Mouse (Mus musculus): ENCODE results near the gene Best3. TPM values are rescaled to one million over a fixed set of nuclear protein-coding genes. Genes with fewer than 3 reads are reported as not detected.
"Not testable (repeated sequence)": the region's sequence is repeated elsewhere in the genome, so short reads cannot be mapped to it uniquely, and the experiment has no call there.

The Best3 gene
- total RNA-seq, 2 experiments from 2014 or later: 23.5 to 29.6 TPM

DNA sequence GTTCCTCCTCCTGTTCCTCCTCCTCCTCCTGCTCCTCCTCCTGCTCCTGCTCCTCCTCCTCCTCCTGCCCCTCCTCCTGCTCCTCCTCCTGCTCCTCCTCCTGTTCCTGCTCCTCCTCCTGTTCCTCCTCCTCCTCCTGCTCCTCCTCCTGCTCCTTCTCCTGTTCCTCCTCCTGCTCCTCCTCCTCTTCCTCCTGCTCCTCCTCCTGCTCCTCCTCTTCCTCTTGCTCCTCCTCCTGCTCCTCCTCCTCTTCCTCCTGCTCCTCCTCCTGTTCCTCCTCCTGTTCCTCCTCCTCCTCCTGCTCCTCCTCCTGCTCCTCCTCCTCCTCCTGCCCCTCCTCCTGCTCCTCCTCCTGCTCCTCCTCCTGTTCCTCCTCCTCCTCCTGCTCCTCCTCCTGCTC, 39.7 kb downstream of the Best3 start:
- not testable (repeated sequence) for DNase-seq (ENCODE audit: low spot score)

DNA sequence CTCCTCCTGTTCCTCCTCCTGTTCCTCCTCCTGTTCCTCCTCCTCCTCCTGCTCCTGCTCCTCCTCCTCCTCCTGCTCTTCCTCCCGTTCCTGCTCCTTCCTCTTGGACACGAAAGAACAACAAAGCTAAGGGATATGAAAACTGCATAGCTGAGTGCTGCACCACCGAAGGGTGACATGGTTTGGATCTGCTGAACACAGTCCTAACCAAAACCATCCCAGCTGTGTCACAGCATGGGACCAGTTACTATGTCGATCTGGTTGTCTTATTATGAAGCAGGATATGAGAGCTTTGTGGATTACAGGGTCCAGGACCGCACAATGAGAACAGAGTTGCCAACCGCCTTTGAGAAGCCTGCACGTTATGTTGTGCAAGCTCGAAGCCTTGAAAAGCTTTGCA, 40.1 kb downstream of the Best3 start:
- DNase-seq (ENCODE audit: low spot score): no peak

DNA sequence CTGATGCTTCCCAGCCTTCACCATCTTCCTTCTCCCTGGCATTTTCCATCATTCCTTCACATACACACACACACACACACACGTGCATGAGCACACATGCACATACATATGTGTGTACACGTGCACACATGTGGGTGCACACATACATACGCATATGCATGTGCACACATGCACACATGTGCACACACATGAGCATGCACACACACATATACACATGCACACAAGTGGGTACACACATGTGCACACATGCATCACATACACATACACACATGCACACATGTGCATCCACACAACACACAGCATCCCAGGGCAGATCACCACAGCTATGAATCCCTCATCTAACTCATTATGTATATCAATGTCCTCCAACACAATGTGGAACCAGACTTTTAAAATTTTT, 45.0 kb downstream of the Best3 start:
- no peak for DNase-seq (ENCODE audit: low spot score)

DNA sequence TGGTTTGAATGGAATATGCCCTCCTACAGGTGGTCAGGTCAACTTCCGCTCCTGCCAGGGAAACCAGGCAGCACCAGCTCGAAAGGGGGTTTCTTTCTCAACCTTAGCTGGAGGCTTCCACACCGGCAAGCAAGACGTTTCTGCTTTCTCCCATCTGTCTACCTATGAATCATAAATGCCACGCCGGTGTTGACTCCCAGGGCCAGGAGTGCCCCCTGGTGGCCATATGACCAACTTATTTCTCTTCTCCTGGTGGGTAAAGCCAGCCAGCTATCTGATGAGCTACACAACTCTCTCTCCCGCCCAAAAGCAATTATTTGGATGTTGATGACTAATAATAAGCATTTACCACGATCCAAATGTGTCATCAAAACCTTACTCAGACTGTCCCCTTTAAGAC, 47.7 kb downstream of the Best3 start:
- peak; percentile 86 for DNase-seq (ENCODE audit: low spot score)

DNA sequence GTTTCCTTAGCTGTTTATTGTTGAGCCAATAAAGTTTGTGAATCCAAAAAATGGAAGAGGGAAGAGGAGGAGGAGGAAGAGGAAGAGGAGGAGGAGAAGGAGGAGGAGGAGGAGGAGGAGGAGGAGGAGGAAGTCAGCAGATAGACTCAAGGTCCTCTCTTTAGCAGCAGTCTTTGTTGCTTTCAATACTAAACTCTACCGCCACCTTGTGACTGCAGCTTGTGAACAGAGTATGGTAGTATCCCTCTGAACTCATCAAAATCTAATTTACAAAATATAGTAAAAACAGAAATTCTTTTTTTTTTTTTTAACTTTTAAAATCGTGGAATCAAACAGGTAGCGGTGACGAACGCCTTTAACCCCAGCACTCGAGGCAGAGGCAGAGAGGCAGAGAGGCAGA, 54.2 kb downstream of the Best3 start:
- DNase-seq (ENCODE audit: low spot score): no peak

DNA sequence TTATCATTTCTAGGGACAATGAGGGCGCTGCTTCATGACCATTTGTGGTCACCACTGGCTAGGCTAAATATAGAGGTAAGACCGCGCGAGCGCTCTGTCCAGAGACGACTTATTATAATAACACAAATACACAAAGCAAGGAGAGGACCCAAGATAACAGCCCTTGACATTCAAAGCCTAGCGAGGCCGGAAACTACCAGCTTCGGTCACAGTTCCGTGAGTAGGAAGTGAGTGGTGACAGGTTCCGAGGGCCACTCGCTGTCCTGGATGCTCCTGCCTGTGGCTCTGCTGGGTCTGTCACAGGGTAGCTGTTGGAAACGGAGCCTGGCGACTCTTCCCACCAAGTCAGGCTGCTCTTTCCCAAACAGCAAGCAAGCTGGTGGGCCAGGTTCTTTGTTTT, 56.2 kb downstream of the Best3 start:
- no peak for DNase-seq (ENCODE audit: low spot score)

DNA sequence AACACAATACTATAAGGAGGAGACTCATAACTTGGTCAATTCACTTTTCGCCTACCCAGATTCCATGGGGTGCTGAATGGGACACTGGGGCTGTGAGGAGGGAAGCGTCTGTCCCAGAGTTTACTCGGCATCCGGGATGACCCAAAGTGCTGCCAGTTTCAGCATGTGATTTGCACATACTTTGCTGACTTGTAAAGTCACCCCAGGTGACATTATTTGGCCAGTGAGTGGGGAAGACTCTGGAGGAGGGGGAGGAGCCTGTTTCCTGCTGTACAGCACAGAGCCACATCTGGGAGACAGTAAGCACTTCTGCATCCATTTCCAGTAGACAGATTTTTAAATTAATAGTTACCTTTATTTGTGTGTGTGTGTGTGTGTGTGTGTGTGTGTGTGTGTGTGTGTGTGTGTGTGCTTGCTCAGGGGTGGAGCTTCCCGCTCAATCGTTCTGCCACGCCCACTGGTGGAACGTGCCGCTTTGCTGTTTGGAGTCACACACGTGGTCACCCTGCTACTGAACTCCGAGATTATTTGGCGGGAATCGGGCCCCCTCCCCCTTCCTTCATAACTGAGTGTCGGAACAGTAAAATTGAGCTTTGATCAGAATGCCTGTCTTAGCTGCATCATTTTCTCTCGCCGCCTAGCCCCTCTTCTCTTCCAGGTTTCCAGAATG, 57.5 kb downstream of the Best3 start:
- DNase-seq (ENCODE audit: low spot score): not testable (repeated sequence)

DNA sequence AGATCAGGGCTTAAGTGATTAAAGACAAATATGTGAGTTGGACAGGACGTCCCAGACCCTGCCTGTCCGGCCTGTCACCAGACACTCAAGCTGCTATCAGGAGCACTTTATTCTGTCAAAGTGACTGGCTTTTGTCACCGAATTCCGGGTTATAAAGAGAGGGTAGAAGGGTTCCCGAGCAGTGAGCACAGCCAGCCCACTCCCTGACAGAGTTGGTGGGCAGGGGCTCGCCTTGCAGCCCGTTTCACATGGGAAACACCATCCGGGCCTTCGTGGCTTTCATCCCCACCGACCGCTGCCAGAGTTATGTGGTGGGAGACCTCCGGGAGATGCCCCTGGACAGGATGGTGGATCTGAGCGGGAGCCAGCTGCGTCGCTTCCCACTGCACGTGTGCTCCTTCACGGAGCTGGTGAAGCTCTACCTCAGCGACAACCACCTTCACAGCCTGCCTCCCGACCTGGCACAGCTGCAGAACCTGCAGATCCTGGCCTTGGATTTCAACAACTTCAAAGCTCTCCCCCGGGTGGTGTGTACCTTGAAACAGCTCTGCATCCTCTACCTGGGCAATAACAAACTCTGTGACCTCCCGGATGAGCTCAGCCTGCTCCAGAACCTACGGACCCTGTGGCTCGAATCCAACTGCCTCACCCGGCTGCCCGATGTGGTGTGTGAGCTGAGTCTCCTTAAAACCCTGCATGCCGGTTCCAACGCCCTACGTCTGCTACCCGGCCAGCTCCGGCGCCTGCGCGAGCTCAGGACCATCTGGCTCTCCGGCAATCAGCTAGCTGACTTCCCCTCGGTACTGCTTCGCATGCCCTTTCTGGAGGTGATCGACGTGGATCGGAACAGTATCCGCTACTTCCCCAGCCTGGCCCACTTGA, 59.3 kb downstream of the Best3 start, which contains the start of gene Lrrc10:
Gene Lrrc10 (plus strand): TSS at position 167 of the 882 bp plus-strand sequence.
- DNase-seq (ENCODE audit: low spot score): no peak

DNA sequence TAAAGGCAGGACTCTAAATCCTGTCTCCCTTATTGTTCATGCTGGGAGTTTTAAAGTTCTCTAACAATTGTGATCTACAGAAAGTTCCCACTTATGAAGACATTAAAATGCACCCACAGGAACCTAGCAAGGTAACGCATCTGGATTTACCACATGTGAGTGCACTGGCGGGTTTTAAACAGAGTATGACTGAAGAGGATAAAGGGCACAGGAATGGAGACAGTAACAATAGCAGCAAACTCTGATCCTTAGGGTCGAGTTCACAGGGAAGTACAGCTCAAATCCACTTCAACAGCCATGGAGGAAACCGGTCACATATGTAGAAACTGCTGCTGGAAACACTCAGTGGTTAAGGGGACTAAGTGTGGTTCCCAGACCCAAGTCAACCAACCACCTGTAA, 63.1 kb downstream of the Best3 start:
- DNase-seq (ENCODE audit: low spot score): no peak

DNA sequence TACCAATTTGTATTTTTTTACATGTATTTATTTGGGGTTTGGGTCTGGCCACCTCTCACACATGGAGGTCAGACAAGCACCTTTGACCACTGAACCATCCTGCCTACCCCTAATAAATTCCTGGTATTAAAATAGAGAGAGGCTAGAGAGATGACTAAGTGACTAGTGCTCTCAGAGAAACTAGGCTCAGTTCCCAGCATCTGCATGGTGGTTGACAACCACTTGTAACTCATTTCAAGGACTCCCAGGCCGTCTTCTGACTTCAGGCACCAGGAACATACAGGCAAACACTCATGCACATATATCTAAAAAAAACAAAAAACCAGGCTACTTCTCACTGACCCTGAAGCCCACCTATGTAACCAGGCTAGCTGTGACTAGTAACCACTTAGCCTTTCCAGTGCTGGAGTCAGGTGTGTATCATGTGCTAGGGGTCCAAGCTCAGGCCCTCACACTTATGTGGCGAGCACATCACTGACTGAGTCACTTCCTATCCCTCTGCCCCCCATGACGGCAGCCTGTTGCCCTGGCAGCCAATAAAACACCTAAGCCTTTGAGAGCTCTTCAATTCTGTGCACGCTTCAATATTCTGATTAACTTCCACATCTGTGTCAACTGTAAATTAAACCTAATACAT, 64.0 kb downstream of the Best3 start:
- DNase-seq (ENCODE audit: low spot score): no peak

DNA sequence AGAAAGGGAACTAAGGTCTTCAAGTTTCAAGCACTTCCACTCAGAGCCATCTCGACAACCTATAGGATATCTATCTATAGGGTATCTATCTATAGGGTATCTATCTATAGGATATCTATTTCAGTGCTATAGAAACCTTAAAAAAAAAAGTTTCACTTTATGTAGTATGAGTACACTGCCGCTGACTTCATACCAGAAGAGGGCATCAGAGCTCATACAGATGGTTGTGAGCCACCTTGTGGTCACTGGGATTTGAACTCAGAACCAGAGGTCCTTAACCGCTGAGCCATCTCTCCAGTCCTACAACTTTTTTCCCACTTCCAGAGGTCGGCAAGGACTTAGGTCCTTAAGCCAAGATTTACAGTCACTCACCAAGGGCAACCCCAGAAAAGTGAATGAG, 69.6 kb downstream of the Best3 start:
- DNase-seq (ENCODE audit: low spot score): no peak

DNA sequence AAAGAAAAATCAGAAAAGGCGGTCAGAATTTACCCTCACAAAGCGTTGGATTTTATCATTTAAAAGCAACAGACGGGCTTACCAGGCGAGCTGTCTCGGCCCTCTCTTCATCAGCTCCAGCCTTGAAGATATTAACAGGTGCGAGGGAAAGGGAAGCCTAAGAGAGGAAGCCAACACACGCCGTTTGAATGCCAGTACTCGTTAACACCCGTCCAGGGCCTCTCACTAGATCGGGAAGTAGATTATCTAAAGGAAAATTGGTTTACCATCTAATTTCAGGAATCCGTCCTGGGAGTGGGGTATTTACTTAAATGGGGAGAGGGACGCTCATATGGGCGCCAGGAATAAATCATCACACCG, 76.8 kb downstream of the Best3 start:
- no peak for DNase-seq (ENCODE audit: low spot score)

DNA sequence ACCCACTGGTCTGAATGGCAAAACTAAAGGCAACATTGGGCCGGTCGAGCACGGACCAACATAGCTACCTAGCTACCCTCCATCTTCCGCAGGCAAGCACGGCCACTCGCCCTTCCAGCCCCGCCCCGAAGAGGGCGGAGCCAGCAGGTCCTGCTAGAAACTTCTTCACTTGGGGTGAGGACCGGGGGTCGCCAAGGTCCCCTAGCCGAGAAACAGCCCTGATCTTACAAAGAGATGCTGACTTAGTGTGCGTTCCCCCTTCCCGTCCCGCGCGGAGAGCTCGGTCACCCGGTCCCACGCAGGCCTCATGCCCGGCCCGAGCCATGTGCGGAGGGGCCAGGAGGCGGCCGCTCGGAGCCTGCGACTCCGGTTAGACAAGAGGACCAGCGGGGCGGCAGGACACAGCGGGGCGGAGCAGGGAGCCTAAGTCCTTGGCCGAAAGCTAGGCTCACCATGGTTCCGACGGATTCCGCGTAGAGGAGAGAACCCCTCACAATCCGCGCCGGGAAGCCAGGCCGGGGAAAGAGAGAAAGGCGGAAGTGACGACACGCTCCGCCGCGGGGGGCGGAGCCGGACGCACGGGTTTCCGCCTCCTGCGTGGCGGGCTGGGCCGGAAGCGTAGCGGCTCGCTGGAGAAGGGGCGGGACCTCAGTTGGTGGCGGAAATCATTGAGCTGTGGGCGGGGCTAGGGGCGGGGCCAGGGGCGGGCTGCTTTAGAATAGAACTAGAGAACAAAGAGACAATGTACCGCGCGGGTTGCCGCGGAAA, 77.3 kb downstream of the Best3 start, which contains the start of gene Cct2:
Gene Cct2 (minus strand): TSS at position 561 of the 768 bp plus-strand sequence.
- DNase-seq (ENCODE audit: low spot score): peak; percentile 91

DNA sequence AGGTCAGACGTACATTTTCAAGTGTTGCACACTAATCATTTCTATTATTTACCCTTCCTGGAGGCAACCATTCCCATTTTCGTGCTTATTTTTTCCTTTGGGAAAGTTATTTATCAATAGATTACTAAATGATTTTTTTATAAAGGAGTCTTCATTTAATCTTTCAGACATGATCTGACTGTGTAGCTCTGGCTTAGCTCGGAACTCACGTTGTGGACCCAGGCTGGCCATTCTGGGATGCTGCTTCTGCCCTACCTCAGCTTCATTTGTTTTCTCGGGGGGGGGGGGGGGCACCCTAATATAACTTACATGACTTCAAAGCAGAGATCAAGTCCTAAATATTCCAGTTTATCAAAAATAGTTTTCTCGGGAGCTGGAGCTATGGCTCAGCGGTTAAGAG, 78.0 kb downstream of the Best3 start:
- DNase-seq (ENCODE audit: low spot score): no peak

DNA sequence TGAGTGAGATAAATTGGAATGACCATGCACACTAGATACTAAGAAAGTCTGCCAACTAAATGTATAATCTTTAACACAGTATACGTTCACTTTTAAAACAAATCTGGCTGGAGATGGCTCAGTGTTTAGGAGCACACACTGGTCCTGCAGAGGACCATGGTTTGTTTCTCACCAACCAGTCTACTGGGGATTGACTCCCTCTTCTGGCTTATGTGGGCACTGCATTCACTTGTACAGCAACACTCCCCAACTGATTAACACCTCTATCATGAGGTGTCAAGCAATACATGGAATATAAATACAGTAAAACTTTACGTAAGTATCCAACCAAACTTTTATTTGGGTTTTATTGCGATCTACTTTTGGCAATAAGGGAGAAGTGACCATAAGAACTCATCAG, 83.0 kb downstream of the Best3 start:
- DNase-seq (ENCODE audit: low spot score): no peak

DNA sequence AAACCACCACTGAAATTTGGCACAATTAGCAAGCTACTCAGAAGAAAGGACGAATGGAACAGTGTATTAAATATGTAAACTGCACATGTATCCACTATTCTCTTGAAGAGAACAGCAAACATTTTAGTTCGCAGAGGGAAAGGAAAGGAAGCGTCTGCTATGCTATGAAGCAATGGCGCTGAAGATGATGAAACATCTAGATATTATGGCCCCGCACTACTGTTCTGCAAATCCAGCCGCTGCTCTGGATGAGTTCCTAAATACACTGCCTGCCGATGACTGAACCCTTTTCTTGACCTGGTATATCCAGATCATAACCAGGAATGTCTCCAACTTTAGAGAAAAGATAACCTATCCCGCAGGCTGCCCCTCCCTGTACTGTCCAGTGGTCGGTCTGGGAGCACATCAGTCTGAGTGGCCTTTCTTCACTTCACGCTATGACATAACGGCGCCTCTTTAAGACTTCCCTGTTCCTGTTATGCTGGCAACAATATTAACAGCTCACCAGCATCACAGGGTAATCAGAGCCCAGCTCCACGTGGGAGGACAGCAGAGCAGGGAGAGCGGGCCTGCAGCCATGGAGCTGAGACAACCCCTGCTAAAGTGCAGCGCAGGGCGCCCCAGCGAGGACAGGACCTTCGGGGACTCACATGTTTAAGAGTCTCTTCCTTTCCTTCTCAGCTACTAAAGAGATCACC, 86.2 kb downstream of the Best3 start:
- no peak for DNase-seq (ENCODE audit: low spot score)

DNA sequence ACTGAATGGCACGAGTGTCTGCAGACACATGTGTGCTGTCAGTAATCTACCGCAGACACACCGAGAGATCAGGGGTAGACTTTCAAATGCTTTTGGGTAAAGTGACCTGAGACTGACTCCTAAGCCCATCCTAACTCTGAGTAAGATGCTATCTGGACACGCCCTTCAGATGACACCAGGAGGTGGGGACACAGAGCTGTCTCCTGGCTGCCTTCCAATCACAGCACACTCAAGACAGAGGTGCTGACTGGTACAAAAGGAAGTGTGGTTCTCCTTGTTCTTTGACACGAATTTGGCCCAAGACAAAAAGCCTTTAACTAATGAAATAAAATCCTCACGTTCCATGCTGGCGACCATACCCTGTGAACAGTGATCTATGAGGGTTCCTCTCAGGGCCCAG, 87.1 kb downstream of the Best3 start:
- DNase-seq (ENCODE audit: low spot score): no peak
